Mouse (Mus musculus) liver, adult 2 months (tissue): ENCODE measurements around the gene Myom1.

Source experiments
- CTCF ChIP-seq: fragments of 200-500 bp; IDR thresholded peaks from 2 replicates; pipeline ENCODE4 v1.5.1; 2011; ENCODE audit warnings: low read depth, low read length, control low read depth
- POLR2A ChIP-seq: fragments of 200-500 bp; IDR thresholded peaks from 2 replicates; pipeline ENCODE4 v1.6.1; 2011; ENCODE audit warnings: low read length, control low read depth; ENCODE audit not compliant: insufficient read depth; ENCODE audit errors: extremely low read depth

DNA sequence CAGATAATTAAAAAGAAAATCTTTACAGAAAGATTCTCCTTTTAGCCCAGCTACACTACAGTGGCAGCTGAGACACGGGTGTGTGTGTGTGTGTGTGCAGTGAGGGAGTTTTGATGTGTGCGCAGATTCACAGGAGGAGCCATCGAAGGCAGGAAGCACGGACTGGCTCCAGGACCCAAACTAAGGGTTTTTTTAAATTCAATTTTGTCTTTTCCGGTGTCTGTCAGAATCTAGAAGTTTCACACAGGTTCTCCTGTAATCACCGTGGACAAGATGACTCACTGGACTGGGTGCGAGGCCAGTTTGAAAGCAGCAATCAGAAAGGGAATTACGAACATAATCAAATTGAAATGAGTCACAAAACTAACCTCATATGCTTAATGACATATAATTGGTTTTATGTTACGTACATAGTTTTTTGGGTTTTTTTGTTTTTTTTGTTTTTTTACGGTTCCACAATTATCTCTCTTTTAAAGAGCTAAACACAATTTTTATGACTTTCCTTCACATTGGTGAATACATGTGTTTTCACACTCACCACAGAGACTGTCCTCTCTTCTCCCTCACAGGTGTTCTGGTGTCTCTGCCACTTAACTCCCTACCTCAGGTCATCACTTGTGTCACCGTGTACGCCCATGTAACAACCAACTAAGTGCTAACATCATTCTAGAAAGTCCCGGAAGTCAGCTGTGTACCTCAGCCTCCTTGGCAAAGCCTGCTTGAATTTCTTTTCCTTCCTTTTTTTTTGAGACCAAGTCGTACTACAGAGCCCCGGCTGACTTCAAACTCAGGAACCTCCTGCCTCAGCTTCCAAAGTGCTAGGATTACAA lies 15.4 kb upstream of the Myom1 start:
- no peak for TF ChIP-seq POLR2A
- no peak for TF ChIP-seq CTCF
